Mouse (Mus musculus) forebrain, embryonic 15.5 days (tissue): ENCODE results near the gene Meis2. TPM values are rescaled to one million over a fixed set of nuclear protein-coding genes. Genes with fewer than 3 reads are reported as not detected.

Experiments
- ATAC-seq: fragments of 200-750 bp; cut with Nextera tagmentation; replicated peaks from 2 replicates; pipeline ENCODE4 v1.8.0; 2017; ENCODE audit warnings: mild to moderate bottlenecking, moderate TSS enrichment, moderate library complexity
- H3K27ac ChIP-seq: fragments of 300-500 bp; sonication (generic); replicated peaks from 2 replicates; pipeline ENCODE4 v1.5.1; 2015; ENCODE audit warnings: mild to moderate bottlenecking, inconsistent platforms
- H3K27me3 ChIP-seq: fragments of 300-500 bp; sonication (generic); 2 replicates; pipeline ENCODE4 v1.6.1; 2015; ENCODE audit warnings: inconsistent platforms
- H3K36me3 ChIP-seq: fragments of 300-500 bp; sonication (generic); 2 replicates; pipeline ENCODE4 v1.6.1; 2015; ENCODE audit warnings: mild to moderate bottlenecking, inconsistent platforms
- H3K4me1 ChIP-seq: fragments of 300-500 bp; sonication (generic); 2 replicates; pipeline ENCODE4 v1.6.1; 2015; ENCODE audit warnings: inconsistent platforms
- H3K4me2 ChIP-seq: fragments of 300-500 bp; sonication (generic); replicated peaks from 2 replicates; pipeline ENCODE4 v1.6.1; 2015; ENCODE audit warnings: mild to moderate bottlenecking, inconsistent platforms
- H3K4me3 ChIP-seq: fragments of 300-500 bp; sonication (generic); 2 replicates; pipeline ENCODE4 v1.5.1; 2015; ENCODE audit warnings: mild to moderate bottlenecking, inconsistent platforms
- H3K9ac ChIP-seq: fragments of 300-500 bp; sonication (generic); replicated peaks from 2 replicates; pipeline ENCODE4 v1.6.1; 2015; ENCODE audit warnings: mild to moderate bottlenecking, inconsistent platforms
- H3K9me3 ChIP-seq: fragments of 300-500 bp; sonication (generic); 2 replicates; pipeline ENCODE4 v1.6.1; 2016; ENCODE audit warnings: inconsistent platforms
- WGBS: fragments of 180-500 bp; shearing (Covaris S2); methylation state at CpG from one replicate; pipeline ENCODE4 v1.1.7; 2015; ENCODE audit warnings: mixed read lengths; 5-methylcytosine and 5-hydroxymethylcytosine counted together
- polyA plus RNA-seq: library from polyadenylated mRNA; unstranded; fragments of >200 nt; fragmentation: Nextera tagmentation; extraction: Ambion mirVana; gene quantifications from 2 replicates; pipeline ENCODE4 v1.2.1, GENCODE M21; 2015

The Meis2 gene
- polyA plus RNA-seq, 1 experiment from 2014 or later: 155 TPM

DNA sequence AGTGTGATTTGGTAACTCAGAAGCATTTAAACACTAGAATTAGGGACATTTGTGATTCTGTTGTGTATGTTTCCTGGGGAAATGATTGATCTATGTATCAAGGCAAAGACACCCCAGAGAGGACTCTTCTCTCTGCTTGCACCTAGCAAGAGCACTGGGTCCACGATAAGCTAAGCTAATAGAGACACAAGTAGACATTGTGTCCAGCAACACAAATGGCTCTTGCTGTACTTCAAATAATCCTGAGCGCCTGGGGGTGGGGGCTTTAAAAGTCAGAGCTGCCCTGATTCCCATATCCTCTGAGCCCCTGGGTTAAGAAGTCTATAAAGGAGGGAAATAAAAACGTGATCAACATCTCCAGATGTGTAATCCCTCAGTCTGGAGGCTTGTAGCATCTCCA is 6.6 kb downstream of the Meis2 start:
- peak overlapping the region; percentile 79 for H3K4me3 ChIP-seq
- H3K27me3 ChIP-seq: no peaks in the 10 kb centered on the region
- peaks cover 43% of the 10 kb centered on the region for H3K4me1 ChIP-seq
- peak overlapping the region; percentile 99 for H3K27ac ChIP-seq
- WGBS: 19% methylated on average over 3 of the region's 3 CpGs
- no peaks in the 10 kb centered on the region for H3K9me3 ChIP-seq
- no peak for ATAC-seq
- H3K36me3 ChIP-seq: peaks cover 2% of the 10 kb centered on the region; the same call in 1 of the 2 replicates
- H3K9ac ChIP-seq: peak overlapping the region; percentile 95
- H3K4me2 ChIP-seq: peak overlapping the region; percentile 78

DNA sequence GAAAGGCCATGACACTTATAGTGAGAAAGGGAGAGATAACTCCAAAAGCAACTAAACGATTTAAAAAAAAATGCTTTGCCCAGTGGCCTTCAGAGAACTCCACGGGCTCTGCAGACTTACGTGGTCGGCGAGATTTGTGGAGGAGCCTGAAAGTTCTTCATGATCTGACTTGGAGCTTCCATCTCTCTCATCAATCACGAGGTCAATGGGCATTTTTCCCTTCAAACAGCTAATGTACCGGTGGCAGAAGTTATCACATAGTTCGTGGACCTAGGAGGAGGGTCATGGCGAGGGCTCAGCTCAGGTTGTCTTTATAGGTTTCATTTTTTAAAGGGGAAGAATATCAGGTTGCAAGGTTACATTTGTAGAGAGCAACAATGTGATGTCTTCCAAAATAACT is 7.1 kb downstream of the Meis2 start:
- Histone ChIP-seq H3K27ac (peak overlapping the region; percentile 99), H3K36me3 (peaks cover 2% of the 10 kb centered on the region; the same call in 1 of the 2 replicates), H3K9me3 (no peaks in the 10 kb centered on the region), H3K4me2 (peak overlapping the region; percentile 78), H3K4me1 (peaks cover 48% of the 10 kb centered on the region), H3K27me3 (no peaks in the 10 kb centered on the region), H3K4me3 (peak overlapping the region; percentile 79), H3K9ac (peak overlapping the region; percentile 95)
- no peak for ATAC-seq
- WGBS: 48% methylated on average over 9 of the region's 9 CpGs

DNA sequence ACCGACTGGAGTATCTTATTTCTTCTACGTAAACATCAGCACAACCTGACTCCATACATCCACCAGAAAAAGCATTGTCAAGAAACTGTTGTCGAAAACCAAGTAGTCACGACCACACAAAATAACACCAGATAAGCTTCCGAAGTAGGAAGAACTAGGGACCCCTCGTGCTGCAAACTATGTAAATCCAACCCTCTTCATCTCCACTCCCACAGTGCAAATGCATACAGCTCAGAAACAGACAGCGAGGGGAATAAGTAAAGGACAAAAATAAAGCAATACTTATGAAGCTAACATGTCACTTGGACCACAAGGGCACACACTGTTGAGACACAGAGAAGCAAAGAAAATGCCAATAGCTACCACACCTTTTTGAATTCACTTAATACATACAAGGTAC is 8.8 kb downstream of the Meis2 start:
- Histone ChIP-seq H3K27me3 (no peaks in the 10 kb centered on the region), H3K9me3 (no peaks in the 10 kb centered on the region), H3K9ac (peak overlapping the region; percentile 95), H3K4me3 (peak overlapping the region; percentile 79), H3K4me2 (peak overlapping the region; percentile 78), H3K36me3 (peaks cover 2% of the 10 kb centered on the region; the same call in 1 of the 2 replicates), H3K27ac (peak overlapping the region; percentile 99), H3K4me1 (peaks cover 64% of the 10 kb centered on the region)
- 37% methylated on average over 7 of the region's 7 CpGs for WGBS
- no peak for ATAC-seq

DNA sequence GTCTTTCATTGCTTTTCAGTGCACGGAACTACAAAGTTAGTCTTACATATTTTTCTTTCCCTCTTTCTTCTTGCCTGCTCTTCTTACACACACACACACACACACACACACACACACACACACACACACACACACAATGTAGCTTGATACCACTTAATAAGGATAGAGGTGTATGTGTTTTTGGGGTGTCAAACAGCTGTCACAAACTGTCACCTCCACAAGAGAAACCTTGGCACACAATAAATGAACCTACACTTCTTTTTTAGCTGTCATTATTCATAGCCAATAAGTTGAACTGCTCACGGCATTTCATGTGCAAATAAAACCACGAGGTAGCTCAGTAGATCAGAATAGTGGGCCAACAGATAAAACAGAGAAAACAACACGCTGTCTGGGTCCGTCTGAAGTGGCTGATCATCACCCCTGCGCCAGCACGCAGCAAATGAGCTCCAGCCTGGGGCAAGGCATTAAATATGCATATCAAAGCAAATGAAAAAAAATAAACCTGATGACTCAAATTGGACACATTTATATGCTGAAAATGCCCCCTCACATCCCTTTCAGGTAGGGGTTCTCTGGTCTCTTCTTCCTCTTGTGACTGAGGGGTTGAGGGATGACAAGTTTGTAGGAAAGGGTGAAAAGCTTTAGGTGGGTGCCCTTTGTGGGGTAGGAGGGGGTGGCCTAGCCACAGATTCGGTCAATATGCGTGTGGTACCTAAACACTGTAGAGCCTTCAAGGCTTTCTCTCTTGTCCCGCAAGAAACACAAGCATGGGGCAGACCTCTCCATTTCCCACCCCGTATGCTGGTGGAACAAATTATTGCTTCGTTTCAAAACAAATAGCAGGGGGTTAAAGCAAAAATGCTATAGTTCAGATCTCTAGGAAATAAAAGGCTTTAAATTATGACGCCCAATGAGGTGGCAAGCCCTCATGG is 9.7 kb downstream of the Meis2 start:
- peak overlapping the region; percentile 79 for H3K4me3 ChIP-seq
- H3K27me3 ChIP-seq: no peaks in the 10 kb centered on the region
- 18% methylated on average over 13 of the region's 13 CpGs for WGBS
- peak; percentile 87 for ATAC-seq
- H3K36me3 ChIP-seq: peaks cover 2% of the 10 kb centered on the region; the same call in 1 of the 2 replicates
- H3K4me2 ChIP-seq: peak overlapping the region; percentile 78
- H3K4me1 ChIP-seq: peaks cover 69% of the 10 kb centered on the region
- H3K27ac ChIP-seq: peak overlapping the region; percentile 99
- H3K9ac ChIP-seq: peak overlapping the region; percentile 95
- no peaks in the 10 kb centered on the region for H3K9me3 ChIP-seq

DNA sequence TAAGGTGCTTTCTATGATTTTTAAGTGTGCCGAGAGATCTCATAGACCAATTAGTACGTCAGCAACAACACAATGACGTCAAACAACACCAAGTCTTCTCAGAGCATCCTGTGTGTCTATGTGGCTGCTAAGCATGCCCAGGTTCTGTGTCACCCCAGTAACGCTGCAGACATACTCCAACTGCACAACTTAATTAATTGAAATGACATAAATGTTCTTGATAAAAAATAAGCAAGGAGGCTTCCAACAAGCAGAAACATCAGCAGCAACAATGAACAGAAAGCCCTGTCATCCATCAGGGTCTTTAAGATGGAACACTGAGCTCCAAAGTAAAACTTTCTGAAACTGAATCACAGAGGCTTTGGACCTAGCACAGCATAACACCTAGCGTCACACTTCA is 11.7 kb downstream of the Meis2 start:
- no peak for ATAC-seq
- H3K9me3 ChIP-seq: no peaks in the 10 kb centered on the region
- H3K4me1 ChIP-seq: peaks cover 70% of the 10 kb centered on the region
- peak overlapping the region; percentile 56 for H3K27ac ChIP-seq
- 34% methylated on average over 5 of the region's 5 CpGs for WGBS
- H3K36me3 ChIP-seq: peaks cover 4% of the 10 kb centered on the region; the same call in 1 of the 2 replicates
- H3K27me3 ChIP-seq: no peaks in the 10 kb centered on the region
- H3K4me2 ChIP-seq: peak overlapping the region; percentile 45
- peak overlapping the region; percentile 20 for H3K4me3 ChIP-seq
- H3K9ac ChIP-seq: peak overlapping the region; percentile 28; the same call in 1 of the 2 replicates

DNA sequence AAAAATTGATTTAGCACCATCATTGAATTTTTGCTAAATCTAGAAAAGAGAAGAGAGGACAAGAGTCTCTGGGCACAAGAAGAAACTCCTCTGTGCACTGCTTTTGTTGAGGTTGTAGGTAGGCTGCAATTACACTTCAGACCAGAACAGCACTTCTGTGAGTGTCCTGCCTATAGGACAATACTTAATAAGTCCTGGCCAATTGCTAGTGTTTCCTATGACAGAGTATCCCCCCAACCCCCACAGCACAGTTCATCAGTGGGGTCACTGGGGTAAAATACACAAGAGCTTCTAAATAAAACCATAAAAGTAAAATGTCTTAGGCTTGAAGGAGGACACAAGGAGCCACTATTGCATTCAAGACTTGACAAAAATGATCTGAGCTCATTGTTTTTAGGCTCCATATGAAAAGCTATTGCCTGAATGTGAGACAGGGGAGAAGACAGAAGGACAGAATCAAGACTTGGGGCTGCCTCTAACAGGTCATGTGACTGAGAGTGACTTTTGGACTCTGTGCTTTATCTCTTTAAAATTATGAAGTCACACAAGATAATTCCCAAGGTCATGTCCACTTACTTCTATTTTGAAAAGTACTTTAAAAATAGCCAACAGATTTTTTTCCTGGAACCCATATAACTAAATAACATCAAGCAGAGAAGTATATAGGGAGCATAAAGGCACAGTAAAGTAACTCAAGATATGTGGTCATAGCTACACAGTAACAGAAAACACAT is 12.8 kb downstream of the Meis2 start:
- H3K9me3 ChIP-seq: no peaks in the 10 kb centered on the region
- peak overlapping the region; percentile 25 for H3K4me3 ChIP-seq
- peak overlapping the region; percentile 71 for H3K27ac ChIP-seq
- no peak for ATAC-seq
- H3K9ac ChIP-seq: peak overlapping the region; percentile 39
- H3K4me2 ChIP-seq: peak overlapping the region; percentile 45
- peaks cover 69% of the 10 kb centered on the region for H3K4me1 ChIP-seq
- peaks cover 7% of the 10 kb centered on the region; the same call in 1 of the 2 replicates for H3K36me3 ChIP-seq
- no peaks in the 10 kb centered on the region for H3K27me3 ChIP-seq

DNA sequence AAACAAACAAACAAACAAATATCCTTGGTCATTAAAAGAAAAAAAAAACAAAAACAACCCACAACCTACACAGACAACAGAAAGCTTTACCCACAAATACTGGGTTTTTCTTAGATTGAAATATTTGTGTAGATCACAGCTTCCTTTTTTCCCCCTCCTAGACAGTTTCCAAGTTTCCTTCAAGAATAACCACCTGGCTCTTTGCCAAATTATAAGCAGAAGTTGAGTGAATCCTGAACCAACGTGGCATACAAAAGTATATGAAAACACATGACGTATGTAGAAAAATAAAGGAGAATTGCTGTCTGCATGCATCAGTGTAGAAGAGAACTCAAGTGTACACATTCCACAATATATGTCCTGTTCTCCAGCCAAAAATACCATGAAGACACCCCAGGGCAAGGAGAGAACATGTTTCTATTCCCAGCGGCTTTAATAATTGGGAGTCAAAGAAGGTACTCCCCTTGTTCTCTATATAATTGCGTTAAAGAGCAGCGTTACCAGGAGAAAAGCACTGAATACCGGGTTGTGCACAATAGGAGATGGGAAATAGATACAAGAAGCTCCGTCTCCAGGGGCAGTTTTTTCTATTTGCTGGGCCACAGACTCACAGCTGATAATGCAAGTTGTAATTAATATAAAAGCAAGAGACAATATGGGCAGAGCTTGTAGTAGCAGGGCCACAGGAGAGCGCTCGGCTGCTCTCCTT is 13.6 kb downstream of the Meis2 start:
- peak overlapping the region; percentile 25 for H3K4me3 ChIP-seq

DNA sequence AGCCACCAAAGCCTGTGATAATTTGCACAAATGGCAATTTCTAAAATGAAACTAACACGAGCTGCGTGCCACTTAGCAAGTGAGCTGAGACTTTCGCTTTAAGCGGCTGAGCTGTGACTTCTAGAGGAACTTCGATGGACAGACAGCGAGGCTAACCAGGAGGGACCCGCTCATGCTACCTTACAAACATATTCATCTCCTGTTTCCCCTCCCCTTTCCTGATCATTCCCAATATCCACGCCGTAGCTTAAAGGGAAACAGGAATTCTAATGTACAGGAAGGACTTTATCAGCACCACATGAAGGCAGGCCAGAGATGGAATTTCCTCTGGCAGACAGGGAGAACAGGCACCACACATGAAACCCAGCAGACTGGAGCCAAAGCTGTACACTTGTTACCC is 15.9 kb downstream of the Meis2 start:
- Histone ChIP-seq H3K4me3 (no peak overlapping the region), H3K9ac (no peak overlapping the region), H3K27me3 (no peaks in the 10 kb centered on the region), H3K4me1 (peaks cover 75% of the 10 kb centered on the region), H3K27ac (no peak overlapping the region), H3K4me2 (peak overlapping the region; percentile 21), H3K36me3 (peaks cover 11% of the 10 kb centered on the region; the same call in 1 of the 2 replicates), H3K9me3 (no peaks in the 10 kb centered on the region)
- no peak for ATAC-seq
- 83% methylated on average over 9 of the region's 9 CpGs for WGBS

More for the DNA sequence above, 13.6 kb downstream of the Meis2 start:
- WGBS: 18% methylated on average over 9 of the region's 9 CpGs
- Histone ChIP-seq H3K27me3 (no peaks in the 10 kb centered on the region), H3K9ac (peak overlapping the region; percentile 39), H3K4me1 (peaks cover 68% of the 10 kb centered on the region), H3K27ac (peak overlapping the region; percentile 71), H3K4me2 (peak overlapping the region; percentile 45), H3K36me3 (peaks cover 11% of the 10 kb centered on the region; the same call in 1 of the 2 replicates), H3K9me3 (no peaks in the 10 kb centered on the region)
- no peak for ATAC-seq

DNA sequence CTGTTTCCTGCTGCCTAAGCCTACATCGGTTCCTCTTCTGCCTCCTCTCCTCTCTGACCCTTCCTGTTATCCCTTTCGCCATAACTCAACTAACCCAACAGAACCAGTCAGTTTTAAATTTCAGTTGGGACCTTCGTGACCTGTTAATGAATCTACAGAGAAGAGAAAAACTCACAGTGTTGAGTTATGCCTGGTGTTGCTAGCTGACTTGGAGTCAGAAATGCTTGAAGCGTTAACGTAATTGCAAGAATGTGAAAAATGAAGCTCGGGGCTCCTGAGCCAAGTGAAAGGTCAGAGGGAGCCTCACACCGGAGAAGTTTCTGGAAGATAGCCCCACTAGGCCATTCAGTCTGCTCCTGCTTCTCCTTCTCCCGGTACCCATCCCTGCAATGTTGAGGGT is 18.3 kb downstream of the Meis2 start:
- peaks cover 75% of the 10 kb centered on the region for H3K4me1 ChIP-seq
- H3K9me3 ChIP-seq: no peaks in the 10 kb centered on the region
- no peak overlapping the region for H3K4me3 ChIP-seq
- H3K27ac ChIP-seq: 0 out of 2 replicates have a peak overlapping the region, but pooled peaks have one; percentile 7
- no peaks in the 10 kb centered on the region for H3K27me3 ChIP-seq
- H3K36me3 ChIP-seq: peaks cover 11% of the 10 kb centered on the region; the same call in 1 of the 2 replicates
- ATAC-seq: no peak
- H3K9ac ChIP-seq: no peak overlapping the region
- WGBS: 76% methylated on average over 8 of the region's 8 CpGs
- peak overlapping the region; percentile 16; the same call in 1 of the 2 replicates for H3K4me2 ChIP-seq

DNA sequence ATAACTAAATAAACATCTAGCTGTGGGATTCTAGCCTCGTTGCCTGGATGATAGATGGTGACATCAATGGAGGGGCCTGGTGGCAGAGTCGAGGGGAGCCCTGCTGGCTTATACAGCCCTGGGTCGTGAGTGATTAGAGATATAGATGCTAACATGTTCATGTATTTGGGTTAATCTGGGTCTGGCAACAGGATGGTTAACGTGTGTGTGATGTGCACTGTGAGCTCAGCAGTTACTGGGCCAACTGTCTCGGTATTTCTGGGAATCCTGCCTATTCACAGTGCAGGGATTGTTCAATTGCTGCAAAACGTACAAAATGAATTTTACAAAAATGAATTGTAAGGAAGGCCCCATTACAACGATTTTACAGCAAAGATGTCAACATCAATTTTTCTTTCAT is 20.6 kb downstream of the Meis2 start:
- Histone ChIP-seq H3K4me2 (peak overlapping the region; percentile 12), H3K4me1 (peaks cover 74% of the 10 kb centered on the region), H3K27me3 (no peaks in the 10 kb centered on the region), H3K9me3 (no peaks in the 10 kb centered on the region), H3K27ac (peak overlapping the region; percentile 76), H3K36me3 (peaks cover 17% of the 10 kb centered on the region; the same call in 1 of the 2 replicates), H3K9ac (no peak overlapping the region), H3K4me3 (0 out of 2 replicates have a peak overlapping the region, but pooled peaks have one; percentile 13)
- 15% methylated on average over 7 of the region's 7 CpGs for WGBS
- ATAC-seq: peak; percentile 33

DNA sequence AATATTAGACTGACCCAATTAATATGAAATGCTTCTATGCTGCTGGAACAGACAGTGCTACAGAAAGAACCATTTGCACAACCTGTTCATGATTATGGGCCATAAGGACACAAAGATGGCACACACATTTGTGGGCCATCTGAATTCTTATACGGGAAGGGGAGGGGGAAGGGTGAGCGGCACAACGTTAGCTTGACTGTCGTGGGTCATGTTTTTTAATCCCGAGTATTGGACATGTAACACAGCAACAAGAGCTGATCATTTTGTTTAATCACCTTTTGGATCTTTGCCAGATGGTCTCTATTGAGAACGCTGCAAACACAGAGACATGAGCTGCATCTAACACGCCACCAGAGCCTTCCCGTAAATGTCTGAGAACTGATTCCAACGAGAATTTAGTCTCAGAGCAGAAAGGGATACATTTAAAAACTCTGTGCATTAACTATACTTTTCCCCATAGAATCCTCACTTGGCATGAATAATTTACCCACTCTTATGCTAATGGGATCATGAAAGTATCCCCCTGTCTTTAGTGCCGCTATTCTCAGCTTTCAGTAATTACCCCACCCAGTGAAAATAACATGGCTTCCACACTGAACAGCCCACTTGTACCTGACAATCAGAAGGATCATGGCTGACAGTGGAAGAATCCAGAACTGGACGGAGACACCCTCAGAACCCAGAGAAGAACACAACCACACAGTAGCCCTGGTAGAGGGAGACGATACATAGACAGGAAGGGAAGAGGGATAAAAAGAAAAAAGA is 22.5 kb downstream of the Meis2 start:
- H3K9ac ChIP-seq: peak overlapping the region; percentile 23

More for the DNA sequence above, 22.5 kb downstream of the Meis2 start:
- Histone ChIP-seq H3K4me1 (peaks cover 62% of the 10 kb centered on the region), H3K4me2 (peak overlapping the region; percentile 36), H3K27me3 (no peaks in the 10 kb centered on the region), H3K27ac (peak overlapping the region; percentile 88), H3K9me3 (no peaks in the 10 kb centered on the region), H3K36me3 (peaks cover 17% of the 10 kb centered on the region), H3K4me3 (peak overlapping the region; percentile 9; the same call in 1 of the 2 replicates)
- ATAC-seq: peak; percentile 77
- 14% methylated on average over 12 of the region's 12 CpGs for WGBS
